8 mouse cellular contexts compared by ENCODE assay signal in genomic region chr15:79891436-79892212, GRCm38 (mm10). TPM values are rescaled to one million over a fixed set of nuclear protein-coding genes. Genes with fewer than 3 reads are reported as not detected.
DNase-seq lines count a peak whose midpoint lies in the region; ATAC-seq lines count a peak whose summit lies in the region.

TSS of gene Apobec3 (plus strand) at chr15:79891659.

- 0 out of 2 replicates have a peak, but pooled peaks cover 8% of the 10 kb centered on the region for H3K4me1 ChIP-seq in forebrain, embryonic 14.5 days (ENCODE audit: control insufficient read depth, insufficient read depth, low read length)
- H3K4me1 ChIP-seq in limb, embryonic 10.5 days = peaks cover 14% of the 10 kb centered on the region
- peaks cover 6% of the 10 kb centered on the region; the same call in 1 of the 2 replicates for H3K4me1 ChIP-seq in midbrain, embryonic 11.5 days (ENCODE audit: control insufficient read depth, insufficient read depth, low read length)

- H3K27me3 ChIP-seq in forebrain, embryonic 14.5 days (replicated peaks; ENCODE audit: control insufficient read depth, insufficient read depth, low read length) = no peaks in the 10 kb centered on the region
- H3K27me3 ChIP-seq in limb, embryonic 10.5 days (ENCODE audit: low read depth, poor library complexity, severe bottlenecking) = peaks cover 49% of the 10 kb centered on the region
- no peaks in the 10 kb centered on the region for H3K27me3 ChIP-seq in midbrain, embryonic 11.5 days (ENCODE audit: control insufficient read depth, insufficient read depth, low read length)

- ATAC-seq in frontal cortex, adult (ENCODE audit: low TSS enrichment) = peak; percentile 41; the same call in 1 of the 2 replicates
- ATAC-seq in forebrain, embryonic 14.5 days = peak; percentile 40; the same call in 1 of the 2 replicates
- peak; percentile 57 to 59 for ATAC-seq in hematopoietic stem cell, adult 5-6 weeks (replicated peaks in 1 of 2; ENCODE audit: insufficient read depth in 1 of 2, low FRiP score in 2 of 2, low TSS enrichment in 1 of 2, low read depth in 1 of 2, poor library complexity in 2 of 2, severe bottlenecking in 2 of 2)
- peak; percentile 42; the same call in 1 of the 2 replicates for ATAC-seq in midbrain, embryonic 11.5 days (ENCODE audit: low FRiP score)

- no peaks in the 10 kb centered on the region for H3K36me3 ChIP-seq in forebrain, embryonic 14.5 days (ENCODE audit: control insufficient read depth, insufficient read depth, low read length)
- H3K36me3 ChIP-seq in limb, embryonic 10.5 days = no peaks in the 10 kb centered on the region
- H3K36me3 ChIP-seq in midbrain, embryonic 11.5 days (ENCODE audit: control insufficient read depth, insufficient read depth, low read length) = no peaks in the 10 kb centered on the region

- no peak for DNase-seq in frontal cortex, postnatal 25 days (ENCODE audit: low spot score in 2 of 2)
- DNase-seq in cerebellum, adult 11-12 months = peak; percentile 50
- peak; percentile 68 for DNase-seq in forebrain, embryonic 14.5 days (ENCODE audit: low spot score)
- peak; percentile 70 for DNase-seq in limb, embryonic 10.5 days (ENCODE audit: low spot score)
- DNase-seq in midbrain, embryonic 11.5 days (ENCODE audit: low spot score, missing footprints) = peak; percentile 96
- DNase-seq in spleen, postnatal 36 days (ENCODE audit: low spot score in 2 of 2) = peak; percentile 83 to 86

- H3K27ac ChIP-seq in forebrain, embryonic 14.5 days (ENCODE audit: low read depth, low read length) = no peak within 1 kb of the TSS; the same call in 1 of the 2 replicates
- peak within 1 kb of the TSS; percentile 78 for H3K27ac ChIP-seq in limb, embryonic 10.5 days
- H3K27ac ChIP-seq in midbrain, embryonic 11.5 days (ENCODE audit: low read depth, low read length) = no peak within 1 kb of the TSS

- H3K9me3 ChIP-seq in forebrain, embryonic 14.5 days (replicated peaks; ENCODE audit: control insufficient read depth, low read length) = no peaks in the 10 kb centered on the region
- no peaks in the 10 kb centered on the region for H3K9me3 ChIP-seq in limb, embryonic 10.5 days (replicated peaks)
- no peaks in the 10 kb centered on the region for H3K9me3 ChIP-seq in midbrain, embryonic 11.5 days (ENCODE audit: control insufficient read depth, low read length)

- H3K4me2 ChIP-seq in forebrain, embryonic 14.5 days (ENCODE audit: low read length) = peak within 1 kb of the TSS; percentile 59
- H3K4me2 ChIP-seq in midbrain, embryonic 11.5 days = peak within 1 kb of the TSS; percentile 55

- H3K9ac ChIP-seq in forebrain, embryonic 14.5 days (ENCODE audit: low read length) = peak within 1 kb of the TSS; percentile 59
- peak within 1 kb of the TSS; percentile 64 for H3K9ac ChIP-seq in midbrain, embryonic 11.5 days (ENCODE audit: low read length)

- H3K4me3 ChIP-seq in forebrain, embryonic 14.5 days (ENCODE audit: low read depth, low read length) = peak within 1 kb of the TSS; percentile 30
- H3K4me3 ChIP-seq in limb, embryonic 10.5 days = peak within 1 kb of the TSS; percentile 53
- peak within 1 kb of the TSS; percentile 27 for H3K4me3 ChIP-seq in midbrain, embryonic 11.5 days (ENCODE audit: low read depth, low read length)

- 1% methylated on average over 20 of the region's 20 CpGs for WGBS in forebrain, embryonic 14.5 days
- 3% methylated on average over 20 of the region's 20 CpGs for WGBS in limb, embryonic 10.5 days
- under 1% methylated on average over 20 of the region's 20 CpGs for WGBS in midbrain, embryonic 11.5 days

RNA-seq across cellular contexts. Expression of gene Apobec3, which starts in this region (rescaled TPM):
- polyA plus RNA-seq in forebrain, embryonic 14.5 days (2014; fragmentation: Nextera tagmentation; extraction: Ambion mirVana) = 4.8 and 5.6 TPM in 2 replicates
- 189 and 226 TPM in 2 replicates for total RNA-seq in hematopoietic stem cell, adult 5-6 weeks (2017)
- polyA plus RNA-seq in limb, embryonic 10.5 days (2016; fragmentation: Nextera tagmentation; extraction: Ambion mirVana) = 5.9 and 9.4 TPM in 2 replicates
- polyA plus RNA-seq in midbrain, embryonic 11.5 days (2014; fragmentation: Nextera tagmentation; extraction: Ambion mirVana) = 5.5 and 6.0 TPM in 2 replicates

Comparison
In these comparisons a context has a peak if more than half of its experiments do, and no peak if none do; other contexts are left out.
1. DNase-seq: peak in cerebellum, adult 11-12 months (single experiment), forebrain, embryonic 14.5 days (single experiment), limb, embryonic 10.5 days (single experiment), midbrain, embryonic 11.5 days (single experiment) and spleen, postnatal 36 days (2 of 2); none in frontal cortex, postnatal 25 days (0 of 2).
2. Peak in every context shown above with its lines, with median percentiles within 50 percentile points of each other: ATAC-seq and H3K4me3 ChIP-seq.